Mouse (Mus musculus): ENCODE data around the gene Smagp. TPM values are rescaled to one million over a fixed set of nuclear protein-coding genes. Genes with fewer than 3 reads are reported as not detected.

Gene Smagp
- polyA plus RNA-seq, 1 experiment: 94.1 TPM

DNA sequence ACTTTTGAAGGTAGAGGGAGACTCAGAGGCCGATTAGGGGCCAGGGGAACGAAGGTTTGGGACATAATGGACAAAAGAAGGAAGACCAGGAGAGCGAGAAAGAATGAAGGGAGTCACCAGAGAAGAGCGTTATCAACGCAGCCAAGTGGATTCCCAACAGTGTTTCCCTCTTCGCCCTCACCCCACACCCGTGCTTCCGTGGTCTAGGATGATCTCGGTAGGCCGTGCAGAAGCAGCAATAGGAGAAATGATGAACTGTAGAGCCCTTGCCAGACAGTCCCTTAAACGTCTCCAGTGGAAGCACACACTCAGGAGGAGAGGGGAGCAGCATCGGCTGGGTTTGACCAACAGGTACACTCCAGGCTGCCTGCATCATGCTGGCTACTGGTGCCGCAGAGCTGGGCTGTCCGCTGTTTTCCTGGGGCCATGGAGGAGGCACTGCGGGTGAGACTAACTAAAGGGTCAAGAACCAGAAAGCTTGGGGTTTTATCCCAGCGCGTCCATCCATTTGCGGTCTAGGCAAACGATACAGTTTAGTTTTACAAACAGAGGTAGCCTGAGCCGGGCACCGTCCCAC, 36.0 kb downstream of the Smagp start:
- TF ChIP-seq POLR2A (IDR thresholded peaks at IDR 0.05; ENCODE audit: borderline replicate concordance, low read depth, low read length) (no peak), CTCF (IDR thresholded peaks at IDR 0.05; ENCODE audit: low read depth, low read length) (no peak)
- Histone ChIP-seq H3K4me3 (ENCODE audit: insufficient read depth, low read length) (no peak overlapping the region; the same call in 1 of the 2 replicates), H3K27ac (ENCODE audit: insufficient read depth, low read depth, low read length) (no peak overlapping the region), H3K4me1 (ENCODE audit: control insufficient read depth, insufficient read depth, low read length) (peaks cover 9% of the 10 kb centered on the region)

GRCm38 (mm10) chr15:100600047-100600695, 36.6 kb downstream of the Smagp start:
- peak overlapping the region; percentile 66 for H3K4me3 ChIP-seq (ENCODE audit: insufficient read depth, low read length)
- peaks cover 9% of the 10 kb centered on the region for H3K4me1 ChIP-seq (ENCODE audit: control insufficient read depth, insufficient read depth, low read length)
- TF ChIP-seq POLR2A (IDR thresholded peaks at IDR 0.05; ENCODE audit: borderline replicate concordance, low read depth, low read length): no peak
- peak; percentile 27; the same call in 1 of the 2 replicates for TF ChIP-seq CTCF (IDR thresholded peaks at IDR 0.05; ENCODE audit: low read depth, low read length)
- H3K27ac ChIP-seq (ENCODE audit: insufficient read depth, low read depth, low read length): no peak overlapping the region

GRCm38 (mm10) chr15:100599276-100600046, 37.3 kb downstream of the Smagp start, which contains the start of gene Pou6f1:
Pou6f1 (minus strand) TSS chr15:100599984.
- H3K27ac ChIP-seq (ENCODE audit: insufficient read depth, low read depth, low read length): no peak within 1 kb of the TSS
- TF ChIP-seq POLR2A (IDR thresholded peaks at IDR 0.05; ENCODE audit: borderline replicate concordance, low read depth, low read length) (no peak), CTCF (IDR thresholded peaks at IDR 0.05; ENCODE audit: low read depth, low read length) (no peak)
- H3K4me1 ChIP-seq (ENCODE audit: control insufficient read depth, insufficient read depth, low read length): peaks cover 7% of the 10 kb centered on the region
- H3K4me3 ChIP-seq (ENCODE audit: insufficient read depth, low read length): peak within 1 kb of the TSS; percentile 66

DNA sequence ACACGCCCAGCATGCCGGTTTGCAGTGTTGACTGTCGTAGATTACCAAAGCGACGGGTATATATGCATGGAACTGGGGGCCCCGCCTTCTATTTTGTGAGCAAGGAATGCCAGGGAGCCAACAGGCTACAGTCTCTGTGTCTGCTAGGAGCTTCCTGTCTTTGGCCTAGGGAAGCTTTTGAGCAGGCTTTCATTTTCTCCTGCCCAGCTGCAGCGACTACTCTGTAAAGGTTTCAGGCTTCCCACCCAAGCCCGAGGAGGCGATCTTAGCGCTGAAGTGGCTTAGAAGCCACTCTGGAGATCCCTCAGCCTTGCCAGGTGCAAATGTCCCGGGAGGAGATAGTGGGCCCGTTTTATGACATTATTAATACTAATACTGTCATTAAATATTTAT, 37.9 kb downstream of the Smagp start:
- Histone ChIP-seq H3K27ac (ENCODE audit: insufficient read depth, low read depth, low read length) (no peak overlapping the region), H3K4me1 (ENCODE audit: control insufficient read depth, insufficient read depth, low read length) (peaks cover 7% of the 10 kb centered on the region), H3K4me3 (ENCODE audit: insufficient read depth, low read length) (peak overlapping the region; percentile 66)
- TF ChIP-seq POLR2A (IDR thresholded peaks at IDR 0.05; ENCODE audit: borderline replicate concordance, low read depth, low read length) (no peak), CTCF (IDR thresholded peaks at IDR 0.05; ENCODE audit: low read depth, low read length) (no peak)

DNA sequence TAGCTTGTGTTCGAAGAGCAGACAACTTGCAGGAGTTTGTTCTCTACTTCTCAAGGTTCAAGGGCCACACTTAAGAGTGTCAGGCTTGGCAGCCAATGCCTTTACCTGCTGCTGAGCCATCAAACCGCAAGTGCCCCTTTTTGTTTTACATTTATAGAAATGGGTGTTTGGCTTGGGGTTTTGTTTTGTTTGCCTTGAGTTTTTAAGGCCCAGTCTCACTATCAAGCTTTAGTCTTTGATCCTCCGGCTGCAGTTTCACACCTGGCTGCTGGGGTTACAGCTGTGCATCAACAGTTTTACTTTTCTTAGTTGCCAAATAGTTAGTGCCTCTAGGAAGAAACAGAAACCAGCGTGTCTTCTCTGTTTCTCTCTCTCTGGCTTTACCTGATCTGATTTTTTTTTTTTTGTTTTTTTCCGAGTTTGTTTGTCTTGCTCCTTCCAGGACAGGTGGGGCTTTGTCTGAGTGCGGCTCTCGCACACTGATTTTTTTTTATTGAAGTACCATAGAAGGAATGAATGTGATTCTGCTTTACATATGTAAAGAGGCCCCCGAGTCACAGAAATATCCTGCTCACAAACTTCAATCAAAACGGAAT, 38.4 kb downstream of the Smagp start:
- peaks cover 7% of the 10 kb centered on the region for H3K4me1 ChIP-seq (ENCODE audit: control insufficient read depth, insufficient read depth, low read length)
- peak overlapping the region; percentile 66 for H3K4me3 ChIP-seq (ENCODE audit: insufficient read depth, low read length)
- H3K27ac ChIP-seq (ENCODE audit: insufficient read depth, low read depth, low read length): no peak overlapping the region
- TF ChIP-seq POLR2A (IDR thresholded peaks at IDR 0.05; ENCODE audit: borderline replicate concordance, low read depth, low read length): no peak
- no peak for TF ChIP-seq CTCF (IDR thresholded peaks at IDR 0.05; ENCODE audit: low read depth, low read length)

DNA sequence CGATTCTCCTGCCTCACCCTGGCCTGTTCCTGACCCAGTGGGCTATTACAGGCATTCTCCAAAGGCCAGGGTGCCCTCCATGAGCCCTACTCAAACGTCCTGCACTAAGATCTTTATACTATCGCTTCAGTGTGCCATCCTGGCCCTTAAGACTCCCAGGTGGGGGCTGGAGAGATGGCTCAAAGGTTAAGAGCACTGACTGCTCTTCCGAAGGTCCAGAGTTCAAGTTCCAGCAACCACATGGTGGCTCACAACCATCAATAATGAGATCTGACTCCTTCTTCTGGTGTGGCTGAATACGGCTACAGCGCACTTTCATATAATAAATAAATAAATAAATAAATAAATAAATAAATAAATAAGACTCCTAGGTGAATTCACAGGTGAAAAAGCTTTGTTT, 43.9 kb downstream of the Smagp start:
- Histone ChIP-seq H3K4me3 (ENCODE audit: insufficient read depth, low read length) (no peak overlapping the region), H3K27ac (ENCODE audit: insufficient read depth, low read depth, low read length) (no peak overlapping the region), H3K4me1 (ENCODE audit: control insufficient read depth, insufficient read depth, low read length) (peaks cover 4% of the 10 kb centered on the region; the same call in 1 of the 2 replicates)
- TF ChIP-seq POLR2A (IDR thresholded peaks at IDR 0.05; ENCODE audit: borderline replicate concordance, low read depth, low read length) (no peak), CTCF (IDR thresholded peaks at IDR 0.05; ENCODE audit: low read depth, low read length) (no peak)

- Histone ChIP-seq H3K4me3 (ENCODE audit: insufficient read depth, low read length) (no peak overlapping the region), H3K27ac (ENCODE audit: insufficient read depth, low read depth, low read length) (no peak overlapping the region), H3K4me1 (ENCODE audit: control insufficient read depth, insufficient read depth, low read length) (peaks cover 4% of the 10 kb centered on the region; the same call in 1 of the 2 replicates)
- TF ChIP-seq POLR2A (IDR thresholded peaks at IDR 0.05; ENCODE audit: borderline replicate concordance, low read depth, low read length): no peak
- no peak for TF ChIP-seq CTCF (IDR thresholded peaks at IDR 0.05; ENCODE audit: low read depth, low read length)
Measured at GRCm38 (mm10) chr15:100590436-100590835, 46.3 kb downstream of the Smagp start.

DNA sequence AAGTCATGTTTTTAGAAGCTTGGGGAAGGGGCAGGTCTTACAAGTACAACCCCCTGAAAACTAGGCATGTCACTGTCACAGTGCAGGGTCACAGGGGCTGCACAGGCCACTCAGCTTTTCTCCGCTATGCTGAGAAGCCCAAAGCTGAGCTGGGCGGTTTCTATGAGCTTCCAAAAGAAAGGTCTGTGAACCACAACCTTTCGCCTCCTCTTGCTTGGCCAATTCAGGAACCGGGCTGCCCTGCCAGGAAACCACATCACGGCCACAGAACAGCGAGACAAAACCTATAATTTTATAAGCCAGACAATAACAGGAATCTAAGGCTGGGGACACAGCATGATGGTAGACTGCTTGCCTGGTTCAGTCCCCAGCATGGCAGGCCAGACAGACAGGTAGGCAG, 48.4 kb downstream of the Smagp start:
- Histone ChIP-seq H3K27ac (ENCODE audit: insufficient read depth, low read depth, low read length) (no peak overlapping the region), H3K4me3 (ENCODE audit: insufficient read depth, low read length) (no peak overlapping the region)
- TF ChIP-seq CTCF (IDR thresholded peaks at IDR 0.05; ENCODE audit: low read depth, low read length) (no peak), POLR2A (IDR thresholded peaks at IDR 0.05; ENCODE audit: borderline replicate concordance, low read depth, low read length) (no peak)

DNA sequence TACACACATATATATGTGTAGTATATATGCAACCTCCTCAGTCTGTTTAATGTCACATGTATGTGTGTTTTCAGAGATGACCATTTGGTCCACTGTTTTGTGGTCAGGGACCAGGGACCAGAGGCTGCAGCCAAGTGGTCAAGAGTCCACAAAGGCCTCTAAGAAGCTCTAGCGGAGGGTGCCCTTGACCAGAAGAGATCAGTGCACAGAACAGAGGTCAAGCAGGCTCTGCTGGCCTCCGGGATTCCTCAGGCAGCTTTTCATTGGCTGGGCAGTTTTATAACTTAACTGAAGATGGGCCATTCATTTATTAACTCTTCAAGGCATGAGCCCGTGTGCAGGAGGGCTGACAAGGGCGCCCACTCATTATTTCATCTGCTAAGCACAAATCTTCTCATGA, 49.6 kb downstream of the Smagp start:
- TF ChIP-seq CTCF (IDR thresholded peaks at IDR 0.05; ENCODE audit: low read depth, low read length): no peak
- no peak for TF ChIP-seq POLR2A (IDR thresholded peaks at IDR 0.05; ENCODE audit: borderline replicate concordance, low read depth, low read length)
- Histone ChIP-seq H3K4me3 (ENCODE audit: insufficient read depth, low read length) (no peak overlapping the region), H3K27ac (ENCODE audit: insufficient read depth, low read depth, low read length) (no peak overlapping the region), H3K4me1 (ENCODE audit: control insufficient read depth, insufficient read depth, low read length) (peaks cover 4% of the 10 kb centered on the region; the same call in 1 of the 2 replicates)

More for the DNA sequence above, 48.4 kb downstream of the Smagp start:
- H3K4me1 ChIP-seq (ENCODE audit: control insufficient read depth, insufficient read depth, low read length): peaks cover 4% of the 10 kb centered on the region; the same call in 1 of the 2 replicates

Data from bone marrow macrophage, adult 2 months (primary cell).